Mouse (Mus musculus) right cerebral cortex, postnatal 4 days (tissue): ENCODE data around the gene Rnf7.
A peak's percentile ranks its signal among the peaks of the same experiment; 100 is the strongest.

Experiments used
- DNase-seq: peaks from one replicate; pipeline ENCODE4 v3.0.0-alpha.2; 2022

The Rnf7 gene

DNA sequence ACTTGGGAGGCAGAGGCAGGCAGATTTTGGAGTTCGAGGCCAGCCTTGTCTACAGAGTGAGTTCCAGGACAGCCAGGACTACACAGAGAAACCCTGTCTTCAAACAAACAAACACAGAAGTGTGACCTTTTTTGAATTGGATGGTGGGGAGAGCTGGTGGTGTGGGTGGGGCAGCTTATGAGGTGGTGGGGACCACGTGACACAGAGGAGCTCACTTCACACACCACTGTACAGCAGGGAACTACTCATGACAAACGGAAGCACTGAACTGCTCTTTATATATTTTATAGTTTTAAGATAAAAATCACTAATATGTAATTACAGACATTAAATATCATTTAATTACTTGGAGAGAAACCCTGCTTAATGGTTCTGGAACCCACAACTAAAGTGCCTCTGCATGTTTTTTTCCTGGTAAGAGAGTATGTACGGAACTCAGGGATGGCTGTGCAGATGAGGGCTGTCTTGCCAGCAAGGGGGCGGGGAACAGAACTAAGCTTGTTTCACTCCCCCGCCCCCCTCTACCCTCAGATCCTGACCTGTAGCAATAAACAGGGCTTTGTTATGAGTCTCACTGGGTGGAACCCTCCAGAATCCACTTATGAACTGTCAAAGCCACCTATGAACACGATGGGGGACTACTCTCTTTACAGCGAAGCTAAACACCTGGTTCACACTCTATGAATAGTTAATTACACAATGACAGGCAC, 8.8 kb downstream of the Rnf7 start:
- no peak for DNase-seq

DNA sequence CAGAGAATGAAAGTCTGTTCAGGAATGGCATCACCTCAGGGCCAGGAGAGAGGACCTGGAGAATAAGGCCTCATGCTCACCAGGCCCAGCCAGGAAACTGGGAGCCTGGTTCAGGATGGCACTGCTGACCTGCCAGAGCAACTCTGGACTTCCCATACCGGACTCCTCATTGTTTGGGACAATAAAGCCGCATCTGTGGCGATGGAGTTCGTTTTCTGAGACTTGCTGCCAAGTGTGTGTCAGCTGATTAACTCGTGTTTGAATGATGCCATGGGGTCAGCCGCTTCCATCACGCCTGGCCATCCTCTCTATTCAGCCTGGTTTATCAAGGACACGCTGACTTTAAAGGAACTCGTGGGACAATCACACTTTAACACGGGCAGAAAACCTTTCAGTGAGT, 14.8 kb downstream of the Rnf7 start:
- DNase-seq, result no peak

DNA sequence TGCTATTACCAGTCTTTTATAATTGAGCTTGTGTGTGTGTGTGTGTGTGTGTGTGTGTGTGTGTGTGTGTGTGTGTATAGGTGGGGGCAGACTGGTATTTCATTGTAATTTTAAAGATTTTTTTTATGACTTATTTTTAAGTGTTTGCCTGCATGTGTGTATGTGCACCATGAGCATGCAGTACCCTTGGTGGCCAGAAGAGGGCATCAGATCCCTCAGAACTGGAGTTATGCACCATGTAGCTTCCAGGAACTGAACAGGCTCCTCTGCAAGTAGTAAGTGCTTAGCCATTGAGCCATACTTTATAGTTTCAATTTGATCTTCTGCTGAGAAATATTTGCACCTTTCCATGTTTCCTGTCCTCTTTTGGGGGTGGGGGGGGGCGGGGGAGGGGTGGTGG, 16.9 kb downstream of the Rnf7 start:
- DNase-seq, result no peak

DNA sequence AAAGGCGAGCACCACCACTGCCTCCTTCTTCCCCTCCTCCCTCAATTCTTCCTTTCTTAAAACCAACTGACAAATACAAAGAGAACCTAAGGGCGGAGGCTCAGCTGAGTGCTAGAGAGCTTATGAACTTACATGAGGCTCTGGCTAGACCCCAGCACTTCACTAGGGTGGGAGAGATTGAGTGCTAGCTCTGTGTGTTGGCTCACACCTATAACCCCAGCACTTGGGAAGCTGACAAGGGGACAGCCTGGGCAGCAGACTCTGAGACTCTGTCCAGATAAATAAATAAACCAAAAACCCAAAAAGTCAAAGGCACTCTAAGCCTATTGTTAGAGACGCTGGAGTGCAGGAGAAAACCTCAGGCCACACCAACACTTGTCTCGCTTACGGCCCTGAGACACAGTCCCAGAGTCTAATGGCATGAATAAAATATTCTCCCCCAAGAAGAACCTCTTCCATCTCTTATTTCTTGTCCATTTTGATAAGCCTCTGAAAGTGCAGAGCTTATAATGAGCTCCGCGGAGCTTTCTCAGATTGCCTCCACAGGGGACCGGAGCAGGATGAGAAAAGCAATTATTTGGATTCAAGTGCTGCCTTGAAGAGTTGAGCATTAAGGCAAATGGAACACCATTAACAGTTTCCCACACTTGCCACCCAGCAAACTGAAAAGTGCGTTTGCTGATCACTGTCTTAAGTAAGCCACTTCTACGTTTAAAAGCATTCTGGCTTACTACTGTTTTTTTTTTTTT, 18.2 kb downstream of the Rnf7 start:
- no peak for DNase-seq

DNA sequence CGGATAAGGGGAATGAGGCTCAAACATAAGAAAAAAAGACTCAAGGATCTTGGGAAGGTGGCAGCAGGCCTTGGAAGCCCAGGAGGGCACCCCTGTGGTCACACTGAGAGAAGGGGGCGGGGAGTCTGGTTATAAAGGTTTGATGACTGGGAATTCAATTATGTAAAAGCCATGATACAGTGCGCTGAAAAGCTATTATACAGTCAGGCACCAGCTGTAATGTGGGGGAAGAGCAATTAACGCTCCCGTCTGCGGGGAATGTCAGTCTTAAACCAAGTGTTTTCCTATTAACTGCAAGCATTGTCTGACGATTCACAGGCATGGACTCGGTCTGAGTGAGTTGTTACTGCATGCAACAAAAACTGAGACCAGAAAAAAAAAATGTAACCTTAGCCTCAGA, 22.9 kb downstream of the Rnf7 start:
- no peak for DNase-seq

DNA sequence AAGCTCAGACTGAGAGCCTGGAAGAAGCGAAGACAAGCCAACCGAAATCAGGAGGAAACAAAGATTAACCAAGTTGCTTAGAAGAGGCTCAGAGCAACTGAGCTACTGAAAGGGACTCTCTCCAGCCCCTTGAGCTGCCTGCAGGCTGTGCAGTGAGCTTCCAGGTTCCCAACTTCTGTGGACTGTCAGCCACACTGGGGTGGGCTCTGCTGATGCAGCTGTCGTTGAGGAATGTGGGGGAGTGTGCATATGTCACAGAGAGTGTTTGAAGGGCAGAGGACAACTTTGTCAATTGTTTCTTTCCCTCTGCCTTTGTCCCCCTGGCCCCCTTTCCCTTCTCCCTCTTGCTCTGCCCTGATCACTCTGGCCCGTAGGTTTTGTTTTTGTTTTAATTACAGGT, 25.5 kb downstream of the Rnf7 start:
- no peak for DNase-seq

DNA sequence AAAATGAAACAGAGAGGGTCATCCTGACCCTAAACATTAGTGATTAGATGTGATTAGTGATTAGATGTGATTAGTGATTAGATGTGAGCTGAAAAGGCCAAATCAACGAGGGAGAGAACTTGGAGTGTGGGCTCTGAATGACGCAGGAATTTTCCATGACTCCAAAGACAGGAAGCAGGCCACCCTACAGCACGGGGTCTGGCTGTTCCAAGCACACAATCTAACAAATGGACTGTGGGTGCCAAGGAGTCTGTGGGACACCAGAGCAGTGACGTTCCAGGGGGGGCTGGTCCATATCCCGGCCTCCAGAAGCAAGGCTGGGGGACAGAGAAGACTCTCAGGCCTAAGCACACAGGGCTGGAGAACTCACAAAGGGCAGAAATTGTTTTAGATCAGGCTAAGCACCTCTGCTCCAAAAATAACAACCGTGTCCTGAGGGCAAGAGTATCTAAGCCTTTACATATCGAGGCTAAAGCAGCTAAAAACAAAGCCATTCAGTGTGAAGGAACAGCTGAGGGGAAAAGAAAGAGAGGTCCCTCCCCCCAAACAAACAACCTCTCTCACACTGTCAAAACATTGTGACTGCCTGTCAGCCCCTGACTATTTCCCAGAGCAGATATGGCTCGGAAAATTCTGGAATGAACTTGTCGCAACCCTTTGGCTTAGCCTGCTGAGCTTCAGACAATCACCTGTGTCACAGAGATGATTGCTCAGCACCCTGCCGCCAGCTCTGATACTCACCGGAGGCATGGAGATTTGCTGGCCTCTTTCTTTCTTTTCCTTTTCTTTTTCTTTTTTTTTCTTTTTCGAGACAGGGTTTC, 27.4 kb downstream of the Rnf7 start:
- DNase-seq, result no peak

DNA sequence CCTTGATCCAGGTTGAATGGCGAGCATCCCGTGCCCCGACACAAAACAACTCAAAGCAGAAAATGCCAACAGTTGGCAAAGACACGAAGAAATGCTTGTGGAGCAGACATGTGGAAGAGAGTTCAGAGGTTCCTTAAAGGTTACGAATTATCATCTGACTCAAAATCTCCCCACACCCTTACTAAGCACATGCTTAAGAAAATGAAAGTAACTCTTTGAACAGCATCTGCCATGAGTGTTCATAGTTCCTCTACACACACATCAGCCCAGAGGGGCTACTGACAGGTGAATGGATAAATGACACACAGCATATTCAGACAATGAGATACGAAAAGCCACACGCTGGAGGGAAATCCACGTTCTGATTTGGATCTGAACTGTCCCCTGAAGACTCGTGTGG, 29.0 kb downstream of the Rnf7 start:
- DNase-seq, result no peak

DNA sequence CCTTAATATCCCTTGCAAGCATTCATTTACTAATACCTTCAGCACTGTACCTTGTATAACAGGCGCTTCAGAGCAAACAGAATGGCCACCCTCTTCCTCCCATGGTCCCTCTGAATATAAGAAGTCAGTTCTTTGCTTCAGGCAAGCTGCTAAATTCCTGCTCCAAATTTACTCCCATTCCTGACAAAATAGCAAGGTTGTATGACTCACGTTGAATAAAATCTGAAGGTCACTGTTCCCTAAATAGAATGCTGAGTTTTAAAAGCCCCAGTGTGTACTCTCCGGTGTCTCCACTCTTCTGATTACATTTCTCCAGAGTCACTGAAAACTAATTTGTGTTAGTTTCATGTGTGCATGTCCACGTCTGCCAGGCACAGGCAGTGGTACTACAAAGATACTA, 33.1 kb downstream of the Rnf7 start:
- DNase-seq, result no peak

DNA sequence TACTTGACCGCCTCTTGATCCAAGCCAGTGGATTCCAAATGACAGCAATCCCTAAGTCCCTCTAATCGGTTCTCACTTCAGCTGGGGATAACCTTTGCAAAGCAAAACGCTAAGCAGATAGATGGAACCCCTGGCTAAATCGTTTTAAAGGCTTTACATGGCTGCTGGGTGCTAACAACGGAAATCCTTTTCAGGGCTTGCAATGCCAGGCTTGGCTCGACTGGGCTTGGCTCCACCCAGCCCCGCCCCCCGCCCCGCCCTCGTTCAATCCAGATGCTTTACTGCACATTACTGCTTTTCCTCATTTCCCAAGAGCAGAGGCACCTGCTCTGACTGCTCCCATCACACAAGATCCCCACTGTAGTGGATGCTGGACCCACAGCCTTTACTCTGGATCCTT, 36.4 kb downstream of the Rnf7 start:
- DNase-seq, result no peak

DNA sequence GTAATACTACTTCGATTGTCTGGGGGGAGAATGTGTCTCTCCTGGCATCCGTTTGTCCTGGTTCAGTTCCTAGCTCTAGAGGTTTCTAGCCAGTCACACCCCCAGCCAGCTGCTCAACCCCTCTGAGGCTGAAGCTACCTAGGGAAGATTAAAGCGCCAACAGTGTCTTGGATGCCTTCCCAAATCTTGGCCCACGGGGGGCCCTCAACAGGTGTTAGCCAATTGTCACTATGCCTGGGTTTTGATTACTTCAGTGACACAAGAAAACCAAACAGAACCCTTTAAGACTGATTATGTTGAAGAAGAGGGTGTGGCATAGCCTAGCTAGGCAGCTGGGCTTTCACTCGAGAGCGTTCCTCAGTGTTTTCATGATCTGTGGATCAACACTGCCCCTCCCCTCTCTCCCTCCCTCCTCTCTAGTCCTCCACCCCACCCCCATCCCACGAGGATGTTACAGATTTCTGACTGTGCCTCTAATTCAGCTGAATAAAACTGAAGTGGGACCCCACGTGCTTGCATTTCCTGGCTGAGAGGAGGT, 40.1 kb downstream of the Rnf7 start:
- DNase-seq, result no peak

DNA sequence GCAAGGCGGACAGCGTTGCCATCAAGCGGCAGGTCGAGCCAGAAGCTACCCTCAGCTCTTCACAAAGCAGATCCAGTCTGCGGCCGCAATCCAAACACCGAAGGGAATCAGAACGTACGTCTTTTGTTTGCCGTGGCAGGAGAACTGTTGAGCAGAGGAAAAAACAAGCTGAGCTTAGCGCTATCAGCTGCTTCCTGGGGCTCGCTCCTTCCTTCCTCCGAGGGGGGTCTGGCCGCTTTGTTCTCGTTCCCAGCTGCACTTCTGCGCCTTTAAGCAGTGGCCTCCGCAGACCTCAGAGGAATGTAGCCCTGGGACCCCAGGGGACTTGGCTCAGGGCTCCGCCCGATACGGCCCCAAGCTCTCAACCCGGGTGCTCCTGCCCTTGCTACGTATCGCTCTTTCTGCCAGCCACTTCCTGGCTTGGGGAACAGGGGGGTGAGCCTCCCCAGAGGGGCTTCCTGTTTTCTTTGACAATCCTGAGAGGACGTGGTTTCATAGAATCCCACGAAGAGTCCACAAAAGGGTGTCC, 40.6 kb downstream of the Rnf7 start:
- peak; percentile 38 for DNase-seq

DNA sequence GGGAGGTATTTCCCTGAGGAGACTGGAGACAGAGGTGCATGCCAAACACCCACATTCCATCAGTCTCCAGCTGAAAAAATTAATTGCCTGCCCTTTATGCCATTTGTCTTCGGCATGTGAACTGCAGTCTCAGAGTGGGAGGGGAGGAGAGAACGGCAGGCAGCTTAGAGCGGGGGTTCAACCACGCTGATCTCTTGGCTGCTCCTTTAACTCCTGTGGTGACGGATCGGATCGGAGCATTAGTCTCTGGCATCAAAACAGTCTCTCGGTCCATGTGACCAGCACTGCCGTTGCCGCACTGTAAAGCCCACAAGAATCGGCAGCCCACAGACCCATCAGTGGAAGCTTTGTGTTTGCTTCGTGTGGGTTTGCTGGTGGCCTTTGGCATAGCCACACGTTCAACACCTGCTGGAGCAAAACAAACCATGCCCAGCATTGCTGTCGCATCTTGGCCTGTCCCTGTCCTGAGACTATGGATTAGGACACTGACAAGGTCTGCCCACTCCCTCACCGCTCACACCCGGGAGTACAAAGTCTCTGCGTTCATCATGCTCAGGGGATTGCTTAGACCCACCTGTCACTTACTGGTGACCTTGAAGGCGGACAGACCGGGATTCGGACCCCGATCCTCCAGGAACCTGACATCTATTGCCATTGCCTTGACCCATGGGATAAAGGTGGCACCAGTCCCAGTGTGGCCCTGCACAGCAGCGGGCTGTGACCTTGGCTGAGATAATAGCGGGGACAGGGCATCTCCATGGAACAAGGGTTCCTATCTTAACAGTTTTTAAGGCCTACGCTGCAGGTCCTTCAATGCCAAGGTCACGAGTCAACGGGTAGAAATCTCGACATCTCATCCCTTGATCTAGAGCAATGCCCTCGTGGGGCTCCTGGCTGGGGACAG, 41.3 kb downstream of the Rnf7 start:
- DNase-seq, result peak; percentile 12

DNA sequence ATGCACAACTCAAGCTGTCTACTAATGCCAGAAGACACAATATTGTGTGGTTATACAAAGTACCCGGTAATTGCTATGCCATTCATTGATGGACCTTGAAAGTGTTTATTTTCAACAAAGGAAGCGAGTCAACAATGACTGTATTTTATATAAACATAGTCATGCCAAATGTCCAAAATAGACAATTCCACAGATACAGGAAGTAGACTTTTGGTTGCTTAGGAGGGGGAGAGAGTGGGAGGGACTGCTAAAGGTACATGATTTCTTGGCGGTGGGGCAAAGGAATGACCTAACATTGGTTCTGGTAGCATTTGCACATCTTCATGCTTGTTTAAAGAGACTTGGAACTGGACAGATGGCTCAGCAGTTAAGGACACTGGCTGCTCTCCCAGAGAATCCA, 45.9 kb downstream of the Rnf7 start:
- no peak for DNase-seq

DNA sequence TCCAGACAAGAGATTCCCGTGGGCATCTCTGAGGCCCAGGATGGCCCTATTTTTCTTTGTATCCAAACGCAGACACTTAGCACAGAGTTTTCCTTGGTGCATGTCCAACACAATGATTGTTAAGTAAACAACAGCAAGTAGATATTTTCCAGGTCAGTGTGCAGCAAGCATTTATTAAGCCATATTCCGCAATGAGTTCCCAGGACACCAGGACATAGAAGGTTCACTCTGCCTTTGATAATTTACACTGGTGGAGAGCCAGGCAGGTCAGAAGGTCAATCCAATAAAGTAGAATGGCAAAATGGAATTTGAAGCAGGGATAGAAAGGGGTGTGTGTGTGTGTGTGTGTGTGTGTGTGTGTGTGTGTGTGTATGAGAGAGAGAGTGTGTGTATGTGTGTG, 47.4 kb downstream of the Rnf7 start:
- DNase-seq, result no peak

DNA sequence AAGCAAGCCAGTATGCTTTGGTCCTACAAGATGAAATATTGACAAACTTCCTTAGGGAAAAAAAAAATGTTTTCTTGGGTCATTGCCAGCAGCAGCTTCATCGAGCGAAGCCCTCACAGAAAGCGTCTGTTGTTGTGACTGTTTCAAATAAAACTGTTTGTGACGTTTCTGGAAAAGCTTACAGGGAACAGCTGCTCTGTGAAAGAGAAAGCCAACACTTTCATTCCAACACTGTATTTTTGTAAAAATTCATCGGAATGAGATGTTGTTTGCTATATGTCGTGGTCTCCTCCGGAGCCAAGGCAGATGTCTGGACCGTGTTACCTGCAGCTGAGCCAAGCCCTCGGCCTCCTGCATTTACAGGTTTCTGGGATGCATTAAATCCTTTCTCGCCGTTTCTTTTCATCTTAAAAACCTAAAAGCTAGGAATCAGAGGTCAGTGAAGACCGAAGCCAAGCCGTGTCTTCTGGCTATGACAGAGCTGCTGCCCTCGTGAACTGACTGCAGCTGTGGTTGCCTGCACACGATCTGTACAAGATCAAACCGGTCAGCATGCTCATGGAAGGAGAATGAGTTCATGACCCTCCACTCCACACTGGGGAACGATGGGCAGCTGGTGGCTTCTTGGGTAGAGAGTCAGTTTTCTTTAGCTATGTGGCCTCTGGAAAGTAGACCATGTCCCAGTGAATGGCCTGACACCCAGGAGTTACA, 50.0 kb downstream of the Rnf7 start:
- no peak for DNase-seq

DNA sequence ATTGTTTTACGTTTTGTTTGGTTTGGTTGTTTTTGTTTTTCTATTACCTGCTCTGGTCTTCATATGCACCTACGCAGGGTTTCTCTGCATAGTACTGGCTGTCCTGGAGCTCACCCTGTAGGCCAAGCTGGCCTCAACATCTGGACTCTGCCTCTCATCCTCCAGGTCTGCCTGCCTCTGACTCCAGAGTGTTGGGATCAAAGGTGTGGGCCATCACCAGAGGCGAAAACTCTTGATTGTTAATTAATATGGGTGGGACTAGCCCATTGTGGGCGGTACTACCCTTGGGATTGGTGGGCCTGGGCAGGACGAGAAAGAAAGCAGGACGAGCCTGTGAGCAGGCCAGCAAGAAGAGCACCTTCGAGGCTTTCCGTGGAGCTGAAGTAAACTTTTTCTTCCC, 54.4 kb downstream of the Rnf7 start:
- no peak for DNase-seq
